ENCODE assay signal across 22 mouse cellular contexts in the genomic region with DNA sequence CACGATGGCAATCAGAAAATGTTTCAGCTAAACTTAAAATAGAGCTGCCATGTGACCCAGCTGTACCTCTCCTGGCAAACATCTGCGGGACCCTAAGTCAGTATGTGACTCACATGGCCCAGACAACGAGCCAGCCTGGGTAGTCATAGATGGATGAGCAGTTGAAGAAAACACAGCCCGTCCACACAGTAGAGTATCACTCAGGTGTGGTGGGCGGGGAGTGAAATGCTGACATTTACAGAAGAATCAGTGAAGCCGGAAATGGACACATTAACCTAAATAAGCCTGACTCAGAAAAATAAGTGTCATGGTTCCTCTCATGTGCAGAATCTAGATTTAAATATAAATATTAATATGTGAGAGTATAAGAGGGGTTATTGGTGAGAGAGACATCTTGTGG.
DNase-seq lines count a peak whose midpoint lies in the region; ATAC-seq lines count a peak whose summit lies in the region.
"Had no signal": no experiment of that assay in that cellular context is flagged by ENCODE, and none has a peak within 500 bp of the region (broad histone marks: within the 10 kb centered on the region; RNA-seq: fewer than 3 reads in every experiment).

No protein-coding gene starts in this region.

- ATAC-seq in activated CD4-positive, CD25-positive, alpha-beta regulatory T cell, adult 4 months = peak; percentile 70
- ATAC-seq: forebrain, embryonic 15.5 days; hindbrain, postnatal 0 days; intestine, embryonic 15.5 days; Patski had no signal

- DNase-seq in A20 (ENCODE audit: low read depth, low spot score) (peak; percentile 15), adipocyte (ENCODE audit: low spot score) (no peak)
- DNase-seq in CD4-positive, CD25-positive, alpha-beta regulatory T cell, adult 2 months (ENCODE audit: low read depth, low spot score) = peak; percentile 59
- DNase-seq in spleen, adult 12 weeks (ENCODE audit: low spot score) = no peak
- no peak for DNase-seq in spleen, postnatal 36 days (ENCODE audit: low spot score in 2 of 2)
- DNase-seq: adrenal gland, adult 8-10 months; adrenal gland, postnatal 25 days; cerebellum, adult 11-12 months; cerebellum, adult 8-10 months; cerebellum, postnatal 10 days; cerebellum, postnatal 36 days; embryo, embryonic 11 days; gastrocnemius, postnatal 25 days; heart, adult 18-20 months; heart, postnatal 10 days; heart, postnatal 36 days; kidney, adult 11 months had no signal

Comparison
In these comparisons a context has a peak if more than half of its experiments do, and no peak if none do; other contexts are left out.
1. DNase-seq: peak in A20 (single experiment) and CD4-positive, CD25-positive, alpha-beta regulatory T cell, adult 2 months (single experiment); none in spleen, adult 12 weeks (single experiment), adipocyte (single experiment) and spleen, postnatal 36 days (0 of 2).